Mouse (Mus musculus): ENCODE data around the gene Mmp14. TPM values are rescaled to one million over a fixed set of nuclear protein-coding genes. Genes with fewer than 3 reads are reported as not detected.

Mmp14 gene
- total RNA-seq, 2 experiments from 2014 or later = 18.3 to 20.0 TPM

- DNase-seq = peak; percentile 50 to 59
These were observed 44.8 kb downstream of the Mmp14 start, which contains the start of gene Rem2 for GRCm38 (mm10) chr14:54475941-54476844. TSS of gene Rem2 (plus strand) at chr14:54476100.

- DNase-seq = no peak
These were observed 45.9 kb downstream of the Mmp14 start for GRCm38 (mm10) chr14:54477172-54477909.

GRCm38 (mm10) chr14:54479451-54479920 lies 48.1 kb downstream of the Mmp14 start:
- DNase-seq = no peak

GRCm38 (mm10) chr14:54480673-54481072 lies 49.3 kb downstream of the Mmp14 start:
- DNase-seq = no peak

DNA sequence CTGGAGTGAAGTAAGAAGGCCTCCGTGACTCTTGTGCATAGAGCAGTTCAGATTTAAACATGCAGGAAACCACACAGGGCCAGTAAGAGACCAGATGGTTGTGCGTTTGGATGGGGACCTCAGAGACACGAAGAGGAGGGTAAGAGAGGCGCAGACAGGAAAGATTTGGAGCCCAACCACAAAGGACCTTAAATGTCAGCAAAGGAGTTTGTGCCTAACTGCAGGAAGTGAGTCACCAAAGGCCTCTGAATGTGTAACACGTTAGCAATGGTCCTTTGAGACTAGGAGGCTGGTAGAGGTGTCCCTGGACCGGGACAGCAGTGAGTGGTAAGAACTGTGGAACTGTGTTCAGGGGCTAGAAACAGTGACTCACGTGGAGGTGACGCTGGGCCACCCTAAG lies 50.0 kb downstream of the Mmp14 start:
- no peak for DNase-seq

DNA sequence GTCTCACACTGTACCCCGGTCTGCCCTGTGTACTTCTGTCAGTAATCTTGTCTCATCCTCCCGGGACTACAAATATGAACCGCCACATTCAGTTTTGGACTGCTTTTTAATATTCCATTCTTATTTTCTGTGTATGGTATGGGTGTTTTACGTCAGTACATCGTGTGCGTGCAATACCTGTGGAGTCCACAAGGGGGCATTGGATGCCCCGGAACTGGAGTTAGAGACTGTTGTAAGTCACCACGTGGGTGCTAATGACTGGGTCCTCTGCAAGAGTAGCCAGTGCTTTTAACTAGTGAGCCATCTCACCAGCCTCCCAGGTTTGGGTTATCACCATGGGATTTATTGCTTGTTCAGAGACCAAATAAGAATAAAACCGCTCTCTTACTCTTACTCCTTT lies 51.1 kb downstream of the Mmp14 start:
- DNase-seq = no peak

GRCm38 (mm10) chr14:54485899-54486298 lies 54.5 kb downstream of the Mmp14 start:
- no peak for DNase-seq

DNA sequence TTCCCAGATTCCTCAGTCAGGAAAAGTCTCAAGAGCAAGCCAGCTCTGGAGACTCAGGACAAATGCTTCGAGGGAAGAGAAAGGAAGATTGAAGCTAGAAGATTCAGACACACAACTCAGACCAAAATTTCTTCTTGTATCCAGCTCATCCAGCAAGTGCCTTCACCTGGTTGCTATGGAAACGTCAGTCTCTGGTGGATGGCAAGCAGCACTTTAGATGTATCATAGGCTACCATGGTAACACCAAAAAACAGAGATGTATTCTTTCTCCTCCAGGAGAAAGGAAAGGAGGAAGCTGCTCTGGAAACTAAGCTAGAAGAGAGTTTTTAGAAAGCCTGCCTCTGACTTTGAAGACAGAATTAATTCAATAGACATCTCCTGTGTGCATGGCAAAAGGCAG lies 56.3 kb downstream of the Mmp14 start:
- no peak for DNase-seq

DNA sequence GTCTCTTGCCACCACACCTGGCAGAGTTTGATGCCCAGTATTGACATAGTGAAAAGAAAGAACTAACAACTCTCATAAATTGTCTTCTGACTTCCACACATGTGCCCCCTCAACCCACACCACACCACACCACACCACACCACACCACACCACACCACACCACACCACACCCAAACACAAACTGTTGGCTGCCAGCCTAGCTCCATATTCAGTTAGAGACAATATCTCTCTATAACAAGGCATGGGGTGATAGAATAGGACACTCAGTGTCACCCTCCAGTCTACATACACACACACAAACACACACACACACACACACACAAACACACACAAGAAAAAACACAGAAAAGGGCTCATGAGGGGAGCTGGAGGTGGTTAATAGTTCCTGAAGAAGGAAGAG lies 56.9 kb downstream of the Mmp14 start:
- no peak for DNase-seq

DNA sequence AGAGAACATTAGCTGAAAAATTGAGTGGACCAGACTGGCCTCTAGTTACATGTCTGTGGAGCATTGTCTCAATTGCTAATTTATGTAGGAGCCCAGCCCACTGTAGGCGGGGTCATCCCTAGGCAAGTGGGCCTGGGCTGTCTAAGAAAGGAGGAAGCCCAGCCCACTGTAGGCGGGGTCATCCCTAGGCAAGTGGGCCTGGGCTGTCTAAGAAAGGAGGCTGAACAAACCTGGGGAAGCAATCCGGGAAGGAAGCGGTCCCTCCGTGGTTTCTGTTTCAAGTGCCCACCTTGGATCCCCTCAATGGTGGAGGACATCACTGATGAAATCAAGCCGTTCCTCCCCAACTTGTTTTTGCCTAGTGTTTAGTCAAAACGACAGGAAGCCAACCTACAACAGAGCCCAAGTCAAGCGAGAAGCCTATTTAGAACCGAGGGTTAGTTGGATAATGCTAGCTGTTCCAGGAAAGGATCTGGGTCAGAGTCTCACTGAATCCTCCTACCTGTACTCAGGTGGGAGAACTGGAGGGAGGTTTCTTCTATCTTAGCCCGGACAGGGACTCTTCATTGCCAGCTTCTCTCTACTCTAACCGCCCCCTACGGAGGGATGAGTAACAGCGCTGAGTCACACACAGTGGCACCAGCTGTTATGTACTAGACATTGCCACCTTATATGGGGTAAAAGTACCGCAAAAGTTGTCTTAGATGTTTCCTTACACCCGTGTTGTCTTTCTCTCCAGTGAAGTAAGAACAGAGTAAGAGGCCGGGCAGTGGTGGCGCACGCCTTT lies 61.1 kb downstream of the Mmp14 start:
- no peak for DNase-seq

DNA sequence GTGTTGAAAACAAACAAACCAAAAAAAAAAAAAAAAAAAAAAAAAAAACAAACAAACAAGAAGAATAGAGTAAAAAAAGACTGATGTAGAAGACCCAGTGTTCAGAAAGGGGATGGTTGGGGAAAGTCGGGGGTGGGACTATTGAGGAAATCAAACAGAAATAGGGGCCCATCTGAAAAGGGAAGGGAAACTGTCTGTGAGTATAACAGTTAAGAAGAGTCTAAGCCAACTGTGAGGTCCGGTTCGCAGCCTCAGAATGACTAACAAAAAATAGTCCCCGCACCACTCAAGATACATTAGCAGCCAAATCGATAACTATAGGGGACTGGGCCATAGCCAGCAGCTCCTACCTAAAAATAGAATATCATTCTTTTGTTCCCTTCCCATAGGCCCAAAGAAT lies 61.8 kb downstream of the Mmp14 start:
- no peak for DNase-seq

- DNase-seq = peak; percentile 42 to 56
These were observed 62.8 kb downstream of the Mmp14 start for GRCm38 (mm10) chr14:54494234-54494633.

Other genes with a start within 250 kb of the Mmp14 start
- gene Dad1, start 177.5 kb upstream of the Mmp14 start, total RNA-seq (2021) = 100 to 1,000 TPM; 123 to 131 TPM
- 10 to 100 TPM; 55.7 to 56.6 TPM for gene Abhd4, start 177.4 kb upstream of the Mmp14 start, total RNA-seq (2021)
- not detected for gene Olfr49, start 146.7 kb upstream of the Mmp14 start, total RNA-seq (2021)
- gene Oxa1l, start 70.8 kb upstream of the Mmp14 start, total RNA-seq (2021) = 10 to 100 TPM; 49.5 to 50.8 TPM
- 1 to 10 TPM; 2.4 to 2.7 TPM for gene Slc7a7, start 13.8 kb upstream of the Mmp14 start, total RNA-seq (2021)
- gene Mrpl52, start 4.7 kb upstream of the Mmp14 start, total RNA-seq (2021) = 100 to 1,000 TPM; 105 to 108 TPM
- 10 to 100 TPM; 26.4 to 29.6 TPM for gene Lrp10, start 32.5 kb downstream of the Mmp14 start, total RNA-seq (2021)
- gene Rem2, start 44.5 kb downstream of the Mmp14 start, total RNA-seq (2021) = 10 to 100 TPM; 20.7 to 23.8 TPM
- gene Prmt5, start 85.9 kb downstream of the Mmp14 start, total RNA-seq (2021) = 10 to 100 TPM; 51.7 to 57.1 TPM
- 1 to 10 TPM; 4.0 to 5.3 TPM for gene Haus4, start 123.0 kb downstream of the Mmp14 start, total RNA-seq (2021)
- 1 to 10 TPM in 1 of 2 experiments, under 1 TPM in 1; 0.95 to 1.5 TPM for gene Ajuba, start 145.9 kb downstream of the Mmp14 start, total RNA-seq (2021)
- 1 to 10 TPM; 4.7 to 5.5 TPM for gene 4931414P19Rik, start 174.4 kb downstream of the Mmp14 start, total RNA-seq (2021)
- 100 to 1,000 TPM; 203 to 230 TPM for gene Psmb5, start 186.4 kb downstream of the Mmp14 start, total RNA-seq (2021)
- under 1 TPM; 0.23 to 0.27 TPM for gene Psmb11, start 189.8 kb downstream of the Mmp14 start, total RNA-seq (2021)
- gene Gm17606, start 209.3 kb downstream of the Mmp14 start, total RNA-seq (2021) = not detected
- gene Cdh24, start 209.8 kb downstream of the Mmp14 start, total RNA-seq (2021) = 10 to 100 TPM; 23.6 to 24.5 TPM